21 mouse cellular contexts compared by ENCODE assay signal in genomic region chr14:27233656-27234055, GRCm38 (mm10).
"Had no signal": no experiment of that assay in that cellular context is flagged by ENCODE, and none has a peak within 500 bp of the region (broad histone marks: within the 10 kb centered on the region; RNA-seq: fewer than 3 reads in every experiment).

No protein-coding gene starts in this region.

- ATAC-seq: hindbrain, embryonic 16.5 days; hindbrain, postnatal 0 days; intestine, embryonic 15.5 days; intestine, embryonic 16.5 days; intestine, postnatal 0 days had no signal

- DNase-seq: heart, postnatal 10 days; heart, postnatal 14 days; heart, postnatal 36 days; heart, postnatal 4 days; kidney, adult 11 months; kidney, adult 18-20 months; kidney, adult 2 months; kidney, adult 8-10 months; kidney, adult 9 months; kidney, postnatal 10 days; kidney, postnatal 14 days; kidney, postnatal 25 days; kidney, postnatal 36 days; kidney, postnatal 4 days; layer of hippocampus, adult 9-11 months; layer of hippocampus, postnatal 36 days had no signal
